In genomic region chr15:16652934-16653669, GRCm38 (mm10) we compare ENCODE assay signal across 23 mouse cellular contexts.
DNase-seq lines count a peak whose midpoint lies in the region; ATAC-seq and TF ChIP-seq lines count a peak whose summit lies in the region.
"Had no signal": no experiment of that assay in that cellular context is flagged by ENCODE, and none has a peak within 500 bp of the region (broad histone marks: within the 10 kb centered on the region; RNA-seq: fewer than 3 reads in every experiment).

No protein-coding gene starts in this region.

- H3K9ac ChIP-seq in forebrain, embryonic 12.5 days = no peak overlapping the region
- no peak overlapping the region for H3K9ac ChIP-seq in forebrain, postnatal 0 days
- H3K9ac ChIP-seq in neural tube, embryonic 12.5 days = no peak overlapping the region
- H3K9ac ChIP-seq in neural tube, embryonic 15.5 days (replicated peaks) = no peak overlapping the region
- H3K9ac ChIP-seq: heart, embryonic 13.5 days; hindbrain, embryonic 15.5 days; intestine, embryonic 15.5 days; limb, embryonic 13.5 days; lung, embryonic 15.5 days; stomach, embryonic 15.5 days had no signal

- H3K4me3 ChIP-seq in forebrain, embryonic 12.5 days (replicated peaks) = no peak overlapping the region
- H3K4me3 ChIP-seq in forebrain, postnatal 0 days (ENCODE audit: low read depth, low read length) = no peak overlapping the region
- H3K4me3 ChIP-seq in neural tube, embryonic 12.5 days = no peak overlapping the region
- no peak overlapping the region for H3K4me3 ChIP-seq in neural tube, embryonic 15.5 days (replicated peaks)
- H3K4me3 ChIP-seq: heart, embryonic 13.5 days; hindbrain, embryonic 15.5 days; intestine, embryonic 15.5 days; limb, embryonic 13.5 days; lung, embryonic 15.5 days; midbrain, embryonic 10.5 days; stomach, embryonic 15.5 days had no signal

- no peak for DNase-seq in forebrain, postnatal 0 days
- no peak for DNase-seq in neural tube, embryonic 10.5 days (ENCODE audit: extremely low spot score, low spot score)
- DNase-seq in right cerebral cortex, postnatal 4 days = no peak
- DNase-seq in urinary bladder, adult 18-20 months (ENCODE audit: low spot score in 2 of 2) = no peak
- DNase-seq: adrenal gland, adult 8-10 months; cerebellum, adult 8-10 months; cerebellum, postnatal 36 days; heart, postnatal 10 days; kidney, adult 2 months; kidney, postnatal 36 days; right cerebral cortex, postnatal 14 days had no signal

- TF ChIP-seq CTCF in forebrain, postnatal 0 days (IDR thresholded peaks at IDR 0.05; ENCODE audit: low read depth) = no peak

- H3K27ac ChIP-seq in forebrain, embryonic 12.5 days = no peak overlapping the region
- no peak overlapping the region for H3K27ac ChIP-seq in forebrain, postnatal 0 days (ENCODE audit: low read depth, low read length)
- no peak overlapping the region for H3K27ac ChIP-seq in neural tube, embryonic 12.5 days
- no peak overlapping the region for H3K27ac ChIP-seq in neural tube, embryonic 15.5 days (replicated peaks)
- H3K27ac ChIP-seq: heart, embryonic 13.5 days; hindbrain, embryonic 15.5 days; intestine, embryonic 15.5 days; limb, embryonic 13.5 days; lung, embryonic 15.5 days; midbrain, embryonic 10.5 days; stomach, embryonic 15.5 days had no signal

- WGBS in forebrain, embryonic 12.5 days = 57% methylated on average over 3 of the region's 3 CpGs
- 21% methylated on average over 3 of the region's 3 CpGs for WGBS in forebrain, postnatal 0 days
- WGBS in neural tube, embryonic 12.5 days = 62% methylated on average over 3 of the region's 3 CpGs
- 43% methylated on average over 3 of the region's 3 CpGs for WGBS in neural tube, embryonic 15.5 days

- no peaks in the 10 kb centered on the region for H3K36me3 ChIP-seq in forebrain, embryonic 12.5 days (replicated peaks)
- no peaks in the 10 kb centered on the region for H3K36me3 ChIP-seq in forebrain, postnatal 0 days (ENCODE audit: insufficient read depth)
- H3K36me3 ChIP-seq in neural tube, embryonic 12.5 days = no peaks in the 10 kb centered on the region
- no peaks in the 10 kb centered on the region for H3K36me3 ChIP-seq in neural tube, embryonic 15.5 days
- H3K36me3 ChIP-seq: G1E; heart, embryonic 13.5 days; hindbrain, embryonic 15.5 days; intestine, embryonic 15.5 days; limb, embryonic 13.5 days; lung, embryonic 15.5 days; midbrain, embryonic 10.5 days; stomach, embryonic 15.5 days had no signal

- no peaks in the 10 kb centered on the region for H3K4me1 ChIP-seq in forebrain, embryonic 12.5 days
- H3K4me1 ChIP-seq in forebrain, postnatal 0 days (ENCODE audit: insufficient read depth) = no peaks in the 10 kb centered on the region
- no peaks in the 10 kb centered on the region for H3K4me1 ChIP-seq in neural tube, embryonic 12.5 days
- peaks cover 3% of the 10 kb centered on the region; the same call in 1 of the 2 replicates for H3K4me1 ChIP-seq in neural tube, embryonic 15.5 days
- H3K4me1 ChIP-seq: heart, embryonic 13.5 days; hindbrain, embryonic 15.5 days; intestine, embryonic 15.5 days; limb, embryonic 13.5 days; lung, embryonic 15.5 days; midbrain, embryonic 10.5 days; stomach, embryonic 15.5 days had no signal

- H3K27me3 ChIP-seq in forebrain, embryonic 12.5 days = no peaks in the 10 kb centered on the region
- no peaks in the 10 kb centered on the region for H3K27me3 ChIP-seq in forebrain, postnatal 0 days (ENCODE audit: insufficient read depth, low read length)
- H3K27me3 ChIP-seq in neural tube, embryonic 12.5 days (replicated peaks) = no peaks in the 10 kb centered on the region
- H3K27me3 ChIP-seq in neural tube, embryonic 15.5 days (replicated peaks) = no peaks in the 10 kb centered on the region
- H3K27me3 ChIP-seq: heart, embryonic 13.5 days; hindbrain, embryonic 15.5 days; intestine, embryonic 15.5 days; limb, embryonic 13.5 days; lung, embryonic 15.5 days; stomach, embryonic 15.5 days had no signal

- H3K4me2 ChIP-seq in forebrain, embryonic 12.5 days = no peak overlapping the region
- no peak overlapping the region for H3K4me2 ChIP-seq in forebrain, postnatal 0 days (ENCODE audit: low read depth)
- H3K4me2 ChIP-seq in neural tube, embryonic 12.5 days (replicated peaks) = no peak overlapping the region
- H3K4me2 ChIP-seq in neural tube, embryonic 15.5 days = no peak overlapping the region
- H3K4me2 ChIP-seq: heart, embryonic 13.5 days; hindbrain, embryonic 15.5 days; intestine, embryonic 15.5 days; limb, embryonic 13.5 days; liver, embryonic 11.5 days; lung, embryonic 15.5 days; stomach, embryonic 15.5 days had no signal

- ATAC-seq in forebrain, embryonic 12.5 days (ENCODE audit: low FRiP score) = peak; percentile 65
- ATAC-seq in forebrain, postnatal 0 days = no peak
- peak; percentile 56 for ATAC-seq in neural tube, embryonic 12.5 days (ENCODE audit: low FRiP score, low read depth)
- ATAC-seq in neural tube, embryonic 15.5 days (ENCODE audit: low FRiP score) = peak; percentile 47; the same call in 1 of the 2 replicates
- ATAC-seq: intestine, embryonic 15.5 days had no signal

- no peaks in the 10 kb centered on the region for H3K9me3 ChIP-seq in forebrain, embryonic 12.5 days
- H3K9me3 ChIP-seq in forebrain, postnatal 0 days (ENCODE audit: low read length) = no peaks in the 10 kb centered on the region
- no peaks in the 10 kb centered on the region for H3K9me3 ChIP-seq in neural tube, embryonic 12.5 days
- H3K9me3 ChIP-seq in neural tube, embryonic 15.5 days (replicated peaks) = no peaks in the 10 kb centered on the region
- H3K9me3 ChIP-seq: G1E; heart, embryonic 13.5 days; hindbrain, embryonic 15.5 days; intestine, embryonic 15.5 days; limb, embryonic 13.5 days; lung, embryonic 15.5 days; midbrain, embryonic 10.5 days; stomach, embryonic 15.5 days had no signal
